Mouse (Mus musculus) kidney, postnatal 4 days (tissue): ENCODE measurements around the gene Tstd1.

Source experiments
- DNase-seq, 2 experiments: peaks; one replicate each; pipeline ENCODE4 v3.0.0; 2021; ENCODE audit warnings: mixed read lengths in 2 of 2

Tstd1 gene

GRCm38 (mm10) chr1:171418660-171419059, at the start of gene Tstd1:
Tstd1 (plus strand) TSS chr1:171418872.
- DNase-seq = peak; percentile 16 to 33

DNA sequence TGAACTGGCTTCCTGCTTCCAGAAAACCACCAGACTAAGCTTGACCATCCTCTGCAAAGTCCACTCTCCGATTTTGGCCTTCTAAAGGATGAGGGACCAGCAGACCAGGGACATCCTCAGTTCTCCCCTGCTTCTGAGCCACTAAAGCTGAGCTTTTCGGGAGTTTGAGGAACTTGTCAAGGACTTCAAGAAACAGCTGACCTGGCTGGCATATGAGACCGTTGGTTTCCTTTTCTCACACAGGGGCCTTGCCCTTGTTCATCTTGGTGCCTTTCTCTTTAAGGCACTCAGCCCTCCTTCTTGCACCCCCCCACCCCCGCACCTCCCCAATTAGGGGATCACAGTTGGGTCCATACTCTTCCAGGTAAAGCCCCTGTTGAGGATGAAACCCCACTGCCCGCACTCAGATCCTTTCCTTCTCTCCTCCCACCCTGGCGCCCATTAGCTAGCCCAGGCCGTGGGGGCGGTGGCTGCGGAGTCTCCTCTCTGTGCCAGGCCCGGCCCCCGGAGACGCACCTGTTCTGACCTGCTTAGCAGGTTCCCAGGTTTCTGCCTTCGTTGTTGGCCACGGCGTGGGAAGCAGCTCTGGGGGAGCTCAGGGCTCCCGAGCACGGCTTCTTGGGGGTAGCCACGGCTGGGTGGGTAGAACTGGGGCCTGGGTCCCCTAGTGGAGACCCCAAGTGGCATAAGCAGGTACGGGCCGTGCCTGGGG, 48.7 kb upstream of the Tstd1 start, which contains the start of gene Nectin4:
Nectin4 (plus strand) TSS at position 255 of the 712 bp plus-strand sequence.
- DNase-seq = peak; percentile 55 to 73

GRCm38 (mm10) chr1:171372880-171373279, 45.8 kb upstream of the Tstd1 start:
- DNase-seq = no peak

DNA sequence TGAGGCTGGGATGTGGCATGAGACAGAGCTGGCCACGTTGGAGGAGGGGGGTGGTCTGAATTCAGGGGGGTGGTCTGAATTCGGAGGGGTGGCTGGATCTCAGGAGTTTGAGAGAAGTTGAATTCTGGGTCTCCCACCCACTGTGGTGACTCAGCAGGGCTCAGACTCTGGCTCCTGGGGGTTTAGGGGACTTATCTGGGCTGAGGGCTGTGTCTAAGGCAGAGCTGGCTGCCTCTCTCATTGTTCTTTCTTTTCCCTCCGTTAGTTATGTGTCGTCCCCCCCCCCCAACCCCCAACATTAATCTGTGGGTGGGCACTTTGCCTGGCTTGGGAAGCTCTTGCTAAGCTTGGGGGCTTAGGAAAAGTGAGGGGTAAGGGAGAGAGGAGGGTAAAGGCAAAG, 44.7 kb upstream of the Tstd1 start:
- no peak for DNase-seq

DNA sequence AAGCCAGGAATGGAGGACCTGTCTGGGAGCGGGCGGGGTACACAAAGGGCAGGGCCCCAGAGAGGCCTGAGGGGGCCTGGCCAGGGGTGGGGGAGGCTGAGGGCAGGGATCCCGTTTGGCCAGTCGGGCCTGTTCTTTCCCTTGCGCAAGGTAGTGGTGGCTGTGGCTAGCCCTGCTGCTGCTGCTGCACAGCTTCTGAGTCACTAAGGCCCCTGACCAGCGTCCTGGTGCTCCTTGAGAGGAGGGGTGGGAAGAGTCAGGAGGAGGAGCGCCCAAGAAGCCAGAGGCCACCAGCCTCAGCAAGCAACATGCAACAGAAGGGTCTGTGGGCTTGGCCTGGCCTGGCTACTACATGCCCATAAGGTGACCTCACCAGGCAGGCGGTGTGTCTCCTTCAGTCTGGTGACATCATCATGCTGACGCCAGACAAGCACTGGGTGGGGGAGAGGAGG, 43.0 kb upstream of the Tstd1 start:
- DNase-seq = no peak

DNA sequence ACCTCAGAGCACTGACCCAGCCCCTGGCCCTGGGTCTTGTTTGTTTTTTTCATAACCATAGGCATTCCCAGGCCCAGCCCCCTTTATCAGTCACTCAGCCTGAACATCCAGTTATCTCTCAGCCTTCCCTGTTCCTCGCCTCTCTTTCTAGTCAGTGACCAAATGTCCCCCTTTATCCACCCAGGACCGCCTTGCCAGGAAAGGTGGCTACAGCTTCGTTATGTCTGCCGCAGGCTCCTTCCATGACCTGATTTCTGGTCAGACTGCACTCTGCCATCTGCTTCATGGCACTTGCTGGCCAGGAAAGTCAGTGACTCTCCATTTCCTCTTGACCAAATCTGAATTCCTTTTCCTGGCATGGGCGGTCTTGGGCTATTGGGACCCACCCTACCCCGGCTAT, 40.4 kb upstream of the Tstd1 start:
- DNase-seq = no peak

GRCm38 (mm10) chr1:171379935-171380599, 38.6 kb upstream of the Tstd1 start:
- DNase-seq = peak; percentile 87 to 90

GRCm38 (mm10) chr1:171382096-171382620, 36.5 kb upstream of the Tstd1 start:
- no peak for DNase-seq

DNA sequence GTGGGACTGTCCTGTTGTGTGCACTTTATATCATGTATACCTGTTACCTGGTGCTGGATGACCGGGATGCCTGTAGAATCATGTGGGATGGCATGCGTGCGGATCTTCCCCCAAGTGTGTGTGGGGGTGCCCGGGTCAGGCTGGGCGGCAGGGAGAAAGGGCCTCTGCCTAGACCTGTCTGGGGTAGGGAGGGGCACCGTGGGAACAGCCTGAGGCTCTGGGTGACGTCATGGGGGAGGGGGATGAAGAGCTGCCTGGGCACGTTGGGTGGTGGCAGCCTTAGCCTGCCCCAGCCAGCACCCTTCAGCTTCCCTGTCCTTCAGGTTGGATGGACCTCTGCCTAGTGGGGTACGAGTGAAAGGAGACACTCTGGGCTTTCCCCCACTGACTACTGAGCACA, 34.3 kb upstream of the Tstd1 start:
- peak in 1 of 2 experiments; percentile 25 for DNase-seq

DNA sequence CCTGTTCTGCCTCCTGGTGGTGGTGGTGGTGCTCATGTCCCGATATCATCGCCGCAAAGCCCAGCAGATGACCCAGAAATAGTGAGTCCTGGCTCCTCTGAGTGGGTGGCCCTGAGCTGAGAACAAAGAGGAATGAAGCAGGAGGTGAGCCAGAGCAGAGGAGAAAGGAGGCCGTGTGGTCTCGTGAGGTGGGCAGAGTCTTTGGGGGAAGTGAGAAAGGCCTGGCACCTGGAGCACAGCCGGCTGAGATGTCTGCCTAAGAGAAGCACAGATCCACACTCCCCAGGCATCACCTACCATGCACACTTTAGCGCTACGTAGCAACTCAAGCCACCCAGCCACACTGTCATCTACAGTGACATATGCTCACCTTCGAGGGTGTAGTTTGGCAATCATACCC, 33.5 kb upstream of the Tstd1 start:
- DNase-seq = no peak

DNA sequence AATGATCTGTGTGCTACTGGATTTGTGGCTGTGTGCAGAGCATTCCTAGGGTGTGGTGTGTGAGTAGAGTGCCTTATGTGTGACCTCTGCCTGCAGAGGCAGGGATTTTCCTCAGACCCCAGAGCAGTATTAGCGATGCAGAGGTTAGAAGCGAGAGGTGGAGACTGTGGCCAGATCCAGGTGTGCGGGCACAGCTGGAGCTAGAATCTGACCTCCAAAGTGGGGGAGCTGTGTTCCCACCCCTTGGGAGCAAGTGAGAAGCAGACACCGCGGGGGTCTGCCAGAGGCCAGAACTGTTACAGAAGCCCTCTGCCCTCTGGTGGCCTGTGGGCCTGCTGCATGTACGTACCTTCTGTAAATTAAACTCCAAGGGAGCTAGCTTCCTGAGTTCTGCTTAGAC, 31.6 kb upstream of the Tstd1 start:
- DNase-seq = peak; percentile 64 to 77

DNA sequence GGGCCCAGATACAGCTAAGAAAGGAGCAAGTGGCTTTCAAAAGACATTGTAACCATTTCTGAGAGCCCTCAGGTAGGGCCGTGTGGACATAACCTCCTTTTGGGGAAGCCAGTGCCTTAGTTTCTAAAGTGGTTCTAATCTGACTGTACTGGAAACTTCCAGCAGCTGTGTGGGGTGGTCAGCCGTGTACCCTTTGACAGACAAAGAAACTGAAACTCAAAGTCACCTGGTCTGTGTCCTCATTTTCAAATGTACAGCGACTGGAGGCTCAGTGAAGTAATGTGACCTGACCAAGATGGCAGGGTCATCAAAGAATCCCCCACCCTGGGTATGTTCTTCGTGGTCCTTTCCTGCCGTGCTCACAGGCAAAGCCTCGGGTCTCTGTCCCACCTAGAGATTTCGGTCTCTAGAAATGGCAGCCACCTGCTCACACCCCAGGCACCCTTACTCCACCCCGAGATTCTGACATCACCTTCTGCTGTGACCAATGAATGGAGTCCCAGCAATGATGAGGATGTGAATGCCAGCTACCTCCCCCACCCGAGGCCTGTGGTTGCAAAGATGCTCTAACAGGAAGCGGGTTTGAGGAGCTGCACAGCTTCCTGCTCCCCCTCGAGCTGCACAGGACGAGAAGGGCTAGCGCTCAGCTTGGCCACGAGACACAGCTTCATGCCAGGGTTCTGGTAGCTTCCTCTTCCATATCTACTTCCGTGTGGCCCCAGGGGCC, 30.1 kb upstream of the Tstd1 start, which contains the start of gene Arhgap30:
Arhgap30 (plus strand) TSS at position 579 of the 727 bp plus-strand sequence.
- peak in 1 of 2 experiments; percentile 23 for DNase-seq

GRCm38 (mm10) chr1:171390101-171390500, 28.6 kb upstream of the Tstd1 start:
- no peak for DNase-seq

- no peak for DNase-seq
Measured at GRCm38 (mm10) chr1:171401821-171402220, 16.9 kb upstream of the Tstd1 start.

DNA sequence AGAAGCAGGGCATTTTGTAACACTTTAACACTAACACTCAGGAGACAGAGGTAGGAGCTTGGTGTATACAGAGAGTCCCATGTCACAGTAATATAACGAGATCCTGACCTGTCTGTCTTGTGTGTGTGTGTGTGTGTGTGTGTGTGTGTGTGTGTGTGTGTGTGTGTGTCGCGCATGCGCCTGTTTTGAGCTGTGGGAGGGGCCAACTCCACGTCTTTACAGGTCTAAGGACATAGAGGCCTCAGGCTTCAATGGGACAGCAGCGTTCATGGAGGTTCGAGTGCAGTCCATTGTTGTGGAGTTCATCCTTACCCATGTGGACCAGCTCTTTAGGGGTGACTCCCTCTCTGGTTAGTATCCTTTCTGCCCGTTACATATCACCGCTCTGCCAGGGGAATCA, 15.7 kb upstream of the Tstd1 start:
- DNase-seq = no peak

DNA sequence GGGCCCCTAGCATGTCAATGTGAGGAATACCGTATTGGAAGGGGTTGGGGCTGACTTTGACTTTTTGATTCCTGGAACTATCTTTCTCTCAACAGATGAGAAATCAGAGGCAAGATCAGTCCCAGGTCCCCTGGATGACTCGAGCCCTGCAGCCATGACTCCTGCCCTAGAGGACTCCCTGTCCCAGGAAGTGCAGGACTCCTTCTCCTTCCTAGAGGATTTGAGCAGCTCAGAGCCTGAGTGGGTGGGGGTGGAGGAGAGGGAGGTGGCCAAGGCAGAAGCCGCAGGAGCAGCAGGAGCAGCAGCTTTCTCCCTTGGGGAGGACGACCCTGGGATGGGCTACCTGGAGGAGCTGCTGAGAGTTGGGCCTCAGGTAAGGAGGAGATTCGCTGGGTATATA, 11.4 kb upstream of the Tstd1 start:
- DNase-seq = no peak

GRCm38 (mm10) chr1:171410231-171410630, 8.4 kb upstream of the Tstd1 start:
- no peak for DNase-seq

GRCm38 (mm10) chr1:171410947-171411484, 7.7 kb upstream of the Tstd1 start, which contains the start of gene Usf1:
Usf1 (plus strand) TSS chr1:171411313.
- peak; percentile 97 for DNase-seq

DNA sequence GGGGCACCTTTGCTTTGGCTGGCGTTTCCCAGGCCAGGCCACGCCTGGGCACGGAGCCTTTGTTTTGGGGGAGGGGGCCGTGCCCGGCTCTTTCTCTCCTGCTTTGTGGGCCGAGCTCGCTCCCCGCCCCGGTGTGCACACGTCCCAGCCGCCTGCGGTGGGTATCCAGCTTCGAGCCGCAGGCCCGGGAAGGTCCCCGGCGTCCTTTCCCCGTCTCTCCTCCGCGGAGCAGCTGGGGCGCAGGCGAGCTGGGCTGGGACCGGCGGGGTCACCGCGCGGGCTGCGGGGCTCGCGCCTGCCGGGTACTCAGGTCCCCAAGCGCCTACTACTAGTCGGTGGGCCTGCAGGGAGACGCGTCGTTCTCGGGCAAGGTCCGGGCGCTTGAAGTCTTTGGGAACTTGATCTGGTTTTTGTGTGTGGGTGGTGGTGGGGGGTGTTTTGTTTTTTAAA, 7.2 kb upstream of the Tstd1 start:
- DNase-seq = no peak

GRCm38 (mm10) chr1:171412001-171412441, 6.7 kb upstream of the Tstd1 start:
- DNase-seq = peak; percentile 54 to 69

GRCm38 (mm10) chr1:171412446-171412845, 6.2 kb upstream of the Tstd1 start:
- DNase-seq = no peak

DNA sequence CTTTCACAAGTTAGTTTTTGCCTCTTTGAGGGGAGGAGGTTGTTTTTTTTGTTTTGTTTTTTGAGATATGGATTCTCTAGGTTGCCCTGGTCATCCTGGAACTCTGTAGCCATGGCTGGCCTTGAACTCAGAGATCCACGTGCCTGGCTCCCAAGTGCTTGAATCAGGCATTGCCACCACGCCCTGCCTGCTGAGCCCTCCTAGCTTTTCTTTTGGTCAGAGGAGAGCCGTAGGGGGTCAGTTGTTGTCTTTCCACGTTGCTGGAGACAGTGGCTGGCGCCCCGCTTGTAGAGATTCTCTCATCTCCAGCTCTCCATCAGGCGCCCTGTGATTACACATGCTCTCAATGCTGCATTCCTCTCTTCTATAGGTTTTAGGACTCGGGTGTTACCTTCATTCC, 5.1 kb upstream of the Tstd1 start:
- no peak for DNase-seq
